Mouse (Mus musculus): Measurements from ENCODE around the gene Ap5s1.

The Ap5s1 gene

GRCm38 (mm10) chr2:131187602-131187922 is 19.3 kb upstream of the Ap5s1 start:
- no peak for DNase-seq (ENCODE audit: extremely low spot score)

GRCm38 (mm10) chr2:131188311-131188710 is 18.6 kb upstream of the Ap5s1 start:
- no peak for DNase-seq (ENCODE audit: extremely low spot score)

- no peak for DNase-seq (ENCODE audit: extremely low spot score)
Observed at GRCm38 (mm10) chr2:131189521-131190309, 17.2 kb upstream of the Ap5s1 start.

- peak; percentile 72 for DNase-seq (ENCODE audit: extremely low spot score)
Observed at GRCm38 (mm10) chr2:131190344-131191004, 16.4 kb upstream of the Ap5s1 start.

GRCm38 (mm10) chr2:131191005-131191390 is 15.9 kb upstream of the Ap5s1 start:
- DNase-seq (ENCODE audit: extremely low spot score), result no peak

- DNase-seq (ENCODE audit: extremely low spot score), result no peak
Observed at GRCm38 (mm10) chr2:131196606-131197316, 10.1 kb upstream of the Ap5s1 start.

- DNase-seq (ENCODE audit: extremely low spot score), result no peak
Observed at GRCm38 (mm10) chr2:131200710-131201109, 6.2 kb upstream of the Ap5s1 start.

- no peak for DNase-seq (ENCODE audit: extremely low spot score)
Observed at GRCm38 (mm10) chr2:131201262-131201661, 5.6 kb upstream of the Ap5s1 start.

GRCm38 (mm10) chr2:131203816-131204409 is 3.0 kb upstream of the Ap5s1 start:
- no peak for DNase-seq (ENCODE audit: extremely low spot score)

- no peak for DNase-seq (ENCODE audit: extremely low spot score)
Observed at GRCm38 (mm10) chr2:131204410-131204981, 2.4 kb upstream of the Ap5s1 start.

- no peak for DNase-seq (ENCODE audit: extremely low spot score)
Observed at GRCm38 (mm10) chr2:131205521-131206182, 1.2 kb upstream of the Ap5s1 start.

GRCm38 (mm10) chr2:131208356-131208755 is 1.5 kb downstream of the Ap5s1 start:
- DNase-seq (ENCODE audit: extremely low spot score), result no peak

GRCm38 (mm10) chr2:131209125-131209795 is 2.4 kb downstream of the Ap5s1 start:
- peak; percentile 7 for DNase-seq (ENCODE audit: extremely low spot score)

GRCm38 (mm10) chr2:131209969-131210792 is 3.3 kb downstream of the Ap5s1 start:
- peak; percentile 97 for DNase-seq (ENCODE audit: extremely low spot score)

GRCm38 (mm10) chr2:131211026-131211615 is 4.2 kb downstream of the Ap5s1 start:
- no peak for DNase-seq (ENCODE audit: extremely low spot score)

- no peak for DNase-seq (ENCODE audit: extremely low spot score)
Observed at GRCm38 (mm10) chr2:131213773-131214172, 6.9 kb downstream of the Ap5s1 start.

- no peak for DNase-seq (ENCODE audit: extremely low spot score)
Observed at GRCm38 (mm10) chr2:131215941-131216858, 9.3 kb downstream of the Ap5s1 start.

GRCm38 (mm10) chr2:131220030-131220429 is 13.2 kb downstream of the Ap5s1 start:
- no peak for DNase-seq (ENCODE audit: extremely low spot score)

All from embryo, embryonic 9.5 days (tissue).